In the genomic region with DNA sequence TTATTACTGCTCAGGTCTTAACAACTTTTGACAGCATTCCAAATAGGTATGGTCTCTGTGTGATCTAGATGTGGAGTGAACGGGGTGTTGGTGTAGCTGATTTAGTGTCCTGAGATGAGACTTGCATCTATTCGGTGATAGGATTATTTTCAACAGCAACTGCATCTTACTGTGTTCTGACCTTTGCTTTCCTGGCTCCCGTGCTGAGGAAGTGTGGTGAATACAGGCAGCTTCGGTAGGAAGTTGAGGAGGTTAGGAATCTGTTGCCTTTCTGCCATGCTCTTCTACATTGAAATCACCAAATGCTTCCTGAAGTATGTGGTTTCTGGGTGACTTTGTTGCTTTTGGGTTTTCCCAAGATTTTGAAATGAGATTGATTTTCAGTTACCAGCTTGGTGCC, we compare ENCODE assay signal across 17 mouse cellular contexts. TPM values are rescaled to one million over a fixed set of nuclear protein-coding genes. Genes with fewer than 3 reads are reported as not detected.
DNase-seq lines count a peak whose midpoint lies in the region; ATAC-seq lines count a peak whose summit lies in the region.
"Had no signal": no experiment of that assay in that cellular context is flagged by ENCODE, and none has a peak within 500 bp of the region (broad histone marks: within the 10 kb centered on the region; RNA-seq: fewer than 3 reads in every experiment).

No protein-coding gene starts in this region.

- no peak overlapping the region for H3K4me3 ChIP-seq in heart, embryonic 15.5 days
- no peak overlapping the region for H3K4me3 ChIP-seq in kidney, embryonic 15.5 days (replicated peaks)
- no peak overlapping the region for H3K4me3 ChIP-seq in liver, embryonic 12.5 days
- H3K4me3 ChIP-seq: embryonic facial prominence, embryonic 13.5 days; forebrain, embryonic 12.5 days; heart, adult 2 months; hindbrain, embryonic 10.5 days had no signal

- no peak overlapping the region for H3K4me2 ChIP-seq in heart, embryonic 15.5 days
- no peak overlapping the region for H3K4me2 ChIP-seq in kidney, embryonic 15.5 days
- H3K4me2 ChIP-seq in liver, embryonic 12.5 days = no peak overlapping the region
- H3K4me2 ChIP-seq: embryonic facial prominence, embryonic 13.5 days; forebrain, embryonic 12.5 days; hindbrain, embryonic 14.5 days had no signal

- WGBS in heart, embryonic 15.5 days = 66% methylated on average over 4 of the region's 4 CpGs
- 69% methylated on average over 4 of the region's 4 CpGs for WGBS in kidney, embryonic 15.5 days
- 47% methylated on average over 4 of the region's 4 CpGs for WGBS in liver, embryonic 12.5 days (ENCODE audit: insufficient replicate concordance)

- no peaks in the 10 kb centered on the region for H3K9me3 ChIP-seq in heart, embryonic 15.5 days (replicated peaks)
- no peaks in the 10 kb centered on the region for H3K9me3 ChIP-seq in kidney, embryonic 15.5 days (replicated peaks)
- no peaks in the 10 kb centered on the region for H3K9me3 ChIP-seq in liver, embryonic 12.5 days (replicated peaks)
- H3K9me3 ChIP-seq: embryonic facial prominence, embryonic 13.5 days; forebrain, embryonic 12.5 days; hindbrain, embryonic 10.5 days had no signal

- no peaks in the 10 kb centered on the region for H3K36me3 ChIP-seq in heart, embryonic 15.5 days
- peaks cover 7% of the 10 kb centered on the region for H3K36me3 ChIP-seq in kidney, embryonic 15.5 days
- H3K36me3 ChIP-seq in liver, embryonic 12.5 days = peaks cover 15% of the 10 kb centered on the region

- DNase-seq in heart, postnatal 4 days = no peak
- DNase-seq in kidney, postnatal 14 days = no peak
- no peak for DNase-seq in liver
- DNase-seq: adrenal gland, adult 2 months; adrenal gland, postnatal 25 days; cerebellum, adult 9-11 months; cerebellum, postnatal 36 days; gastrocnemius, postnatal 10 days; heart, adult 2 months had no signal

- no peak overlapping the region for H3K9ac ChIP-seq in heart, embryonic 15.5 days
- no peak overlapping the region for H3K9ac ChIP-seq in kidney, embryonic 15.5 days
- no peak overlapping the region for H3K9ac ChIP-seq in liver, embryonic 12.5 days
- H3K9ac ChIP-seq: embryonic facial prominence, embryonic 13.5 days; forebrain, embryonic 12.5 days; hindbrain, embryonic 14.5 days had no signal

- ATAC-seq in heart, embryonic 15.5 days (replicated peaks; ENCODE audit: insufficient number of reproducible peaks, insufficient read depth, low FRiP score, low read depth) = no peak
- ATAC-seq in kidney, embryonic 15.5 days (replicated peaks; ENCODE audit: low FRiP score) = no peak
- no peak for ATAC-seq in liver, embryonic 12.5 days
- ATAC-seq: forebrain, embryonic 16.5 days had no signal

- no peaks in the 10 kb centered on the region for H3K27me3 ChIP-seq in heart, embryonic 15.5 days
- no peaks in the 10 kb centered on the region for H3K27me3 ChIP-seq in kidney, embryonic 15.5 days
- H3K27me3 ChIP-seq in liver, embryonic 12.5 days (replicated peaks) = no peaks in the 10 kb centered on the region
- H3K27me3 ChIP-seq: embryonic facial prominence, embryonic 13.5 days; forebrain, embryonic 12.5 days had no signal

- H3K4me1 ChIP-seq in heart, embryonic 15.5 days (replicated peaks) = peaks cover 58% of the 10 kb centered on the region
- H3K4me1 ChIP-seq in kidney, embryonic 15.5 days = peaks cover 29% of the 10 kb centered on the region
- peaks cover 83% of the 10 kb centered on the region for H3K4me1 ChIP-seq in liver, embryonic 12.5 days

- H3K27ac ChIP-seq in heart, embryonic 15.5 days = peak overlapping the region; percentile 37; the same call in 1 of the 2 replicates
- peak overlapping the region; percentile 68; the same call in 1 of the 2 replicates for H3K27ac ChIP-seq in kidney, embryonic 15.5 days
- 0 out of 2 replicates have a peak overlapping the region, but pooled peaks have one; percentile 8 for H3K27ac ChIP-seq in liver, embryonic 12.5 days
- H3K27ac ChIP-seq: embryonic facial prominence, embryonic 13.5 days; forebrain, embryonic 12.5 days; heart, adult 2 months; hindbrain, embryonic 14.5 days had no signal

RNA-seq across cellular contexts. Expression of gene Mtmr12, which starts 22.5 kb away (rescaled TPM):
- 9.5 and 14.1 TPM in 2 replicates for polyA plus RNA-seq in heart, embryonic 15.5 days (2015; fragmentation: Nextera tagmentation; extraction: Ambion mirVana)
- 10 to 100 TPM; 19.6 to 22.4 TPM for total RNA-seq in heart, postnatal 4 days (2021)
- 20.9 and 21.1 TPM in 2 replicates for polyA plus RNA-seq in kidney, embryonic 15.5 days (2015; fragmentation: Nextera tagmentation; extraction: Ambion mirVana)
- polyA plus RNA-seq in liver, embryonic 12.5 days (2016; fragmentation: Nextera tagmentation; extraction: Ambion mirVana) = 11.9 and 12.3 TPM in 2 replicates

Comparison
In these comparisons a context has a peak if more than half of its experiments do, and no peak if none do; other contexts are left out.
1. H3K27ac ChIP-seq: peak in every context shown above with its lines; median percentile 68 in kidney, embryonic 15.5 days; 37 in heart, embryonic 15.5 days; 8 in liver, embryonic 12.5 days.